Mouse (Mus musculus): Measurements from ENCODE around the gene Prl2c1.
"Not testable (repeated sequence)": the region's sequence is repeated elsewhere in the genome, so short reads cannot be mapped to it uniquely, and the experiment has no call there.

Prl2c1 gene

GRCm38 (mm10) chr13:27849042-27849441 is at the start of gene Prl2c1:
Gene Prl2c1, plus strand, starts transcription at chr13:27849342.
- DNase-seq = no peak

GRCm38 (mm10) chr13:27801354-27801753 is 47.8 kb upstream of the Prl2c1 start, which contains the start of gene Prl2a1:
Gene Prl2a1, plus strand, starts transcription at chr13:27801654.
- DNase-seq = no peak

GRCm38 (mm10) chr13:27802765-27803164 is 46.4 kb upstream of the Prl2c1 start:
- DNase-seq = no peak

- DNase-seq = not testable (repeated sequence)
Observed at GRCm38 (mm10) chr13:27904236-27904635, 55.1 kb downstream of the Prl2c1 start.

All from B cell, adult 2 months (primary cell).